Mouse (Mus musculus) midbrain, embryonic 12.5 days (tissue): ENCODE measurements around the gene Hbq1b. TPM values are rescaled to one million over a fixed set of nuclear protein-coding genes. Genes with fewer than 3 reads are reported as not detected.
A peak's percentile ranks its signal among the peaks of the same experiment; 100 is the strongest.
"Not testable (repeated sequence)": the region's sequence is repeated elsewhere in the genome, so short reads cannot be mapped to it uniquely, and the experiment has no call there.

Source experiments
- ATAC-seq: fragments of 200-750 bp; cut with Nextera tagmentation; 2 replicates; pipeline ENCODE4 v1.8.0; 2017; ENCODE audit warnings: low read depth, moderate TSS enrichment, moderate library complexity; ENCODE audit not compliant: low FRiP score
- H3K27ac ChIP-seq: fragments of 300-500 bp; sonication (generic); replicated peaks from 2 replicates; pipeline ENCODE4 v1.5.1; 2016; ENCODE audit warnings: mild to moderate bottlenecking
- H3K27me3 ChIP-seq: fragments of 300-500 bp; sonication (generic); 2 replicates; pipeline ENCODE4 v1.6.1; 2016; ENCODE audit warnings: mild to moderate bottlenecking
- H3K36me3 ChIP-seq: fragments of 300-500 bp; sonication (generic); 2 replicates; pipeline ENCODE4 v1.6.1; 2016
- H3K4me1 ChIP-seq: fragments of 300-500 bp; sonication (generic); 2 replicates; pipeline ENCODE4 v1.6.1; 2016
- H3K4me2 ChIP-seq: fragments of 300-500 bp; sonication (generic); replicated peaks from 2 replicates; pipeline ENCODE4 v1.6.1; 2016; ENCODE audit warnings: mild to moderate bottlenecking, moderate library complexity
- H3K4me3 ChIP-seq: fragments of 300-500 bp; sonication (generic); 2 replicates; pipeline ENCODE4 v1.5.1; 2016; ENCODE audit warnings: mild to moderate bottlenecking
- H3K9ac ChIP-seq: fragments of 300-500 bp; sonication (generic); replicated peaks from 2 replicates; pipeline ENCODE4 v1.6.1; 2016; ENCODE audit warnings: mild to moderate bottlenecking, moderate library complexity
- H3K9me3 ChIP-seq: fragments of 300-500 bp; sonication (generic); 2 replicates; pipeline ENCODE4 v1.6.1; 2016; ENCODE audit warnings: mild to moderate bottlenecking
- WGBS: fragments of 180-500 bp; shearing (Covaris S2); methylation state at CpG from one replicate; pipeline ENCODE4 v1.1.7; 2016; 5-methylcytosine and 5-hydroxymethylcytosine counted together
- polyA plus RNA-seq: library from polyadenylated mRNA; unstranded; fragments of >200 nt; fragmentation: Nextera tagmentation; extraction: Ambion mirVana; gene quantifications from 2 replicates; pipeline ENCODE4 v1.2.1, GENCODE M21; 2016

The Hbq1b gene
- polyA plus RNA-seq, 1 experiment from 2014 or later = 3.4 TPM

GRCm38 (mm10) chr11:32292819-32293218 lies 6.1 kb downstream of the Hbq1b start:
- WGBS = 82% methylated on average over 4 of the region's 4 CpGs
- H3K9ac ChIP-seq, ATAC-seq, H3K27ac ChIP-seq, H3K4me2 ChIP-seq, H3K4me1 ChIP-seq, H3K9me3 ChIP-seq, H3K4me3 ChIP-seq, H3K36me3 ChIP-seq: not testable (repeated sequence)
- peaks cover 13% of the 10 kb centered on the region for H3K27me3 ChIP-seq

GRCm38 (mm10) chr11:32293479-32293878 lies 6.7 kb downstream of the Hbq1b start:
- WGBS = 77% methylated on average over 3 of the region's 3 CpGs
- H3K27me3 ChIP-seq, ATAC-seq, H3K27ac ChIP-seq, H3K4me2 ChIP-seq, H3K4me1 ChIP-seq, H3K9me3 ChIP-seq, H3K36me3 ChIP-seq, H3K9ac ChIP-seq, H3K4me3 ChIP-seq: not testable (repeated sequence)

GRCm38 (mm10) chr11:32296203-32296602 lies 9.4 kb downstream of the Hbq1b start, which contains the start of gene Hba-a2:
Gene Hba-a2 (plus strand): TSS chr11:32296489.
- peaks cover 14% of the 10 kb centered on the region for H3K27me3 ChIP-seq
- ATAC-seq, H3K9ac ChIP-seq, H3K36me3 ChIP-seq, H3K4me2 ChIP-seq, H3K27ac ChIP-seq, H3K4me1 ChIP-seq, H3K9me3 ChIP-seq, H3K4me3 ChIP-seq: not testable (repeated sequence)
- WGBS = no CpG with 5 or more reads among the region's 4 CpGs

GRCm38 (mm10) chr11:32297417-32297816 lies 10.7 kb downstream of the Hbq1b start:
- 62% methylated on average over 2 of the region's 2 CpGs for WGBS
- not testable (repeated sequence) for H3K9ac ChIP-seq, H3K9me3 ChIP-seq, H3K4me1 ChIP-seq, H3K4me2 ChIP-seq, ATAC-seq, H3K27ac ChIP-seq, H3K36me3 ChIP-seq, H3K4me3 ChIP-seq
- peaks cover 24% of the 10 kb centered on the region for H3K27me3 ChIP-seq

GRCm38 (mm10) chr11:32297866-32298531 lies 11.2 kb downstream of the Hbq1b start:
- Histone ChIP-seq H3K4me1 (no peaks in the 10 kb centered on the region), H3K36me3 (no peaks in the 10 kb centered on the region), H3K9me3 (no peaks in the 10 kb centered on the region), H3K27ac (no peak overlapping the region), H3K4me3 (no peak overlapping the region), H3K4me2 (no peak overlapping the region), H3K9ac (no peak overlapping the region), H3K27me3 (peaks cover 24% of the 10 kb centered on the region)
- no peak for ATAC-seq
- WGBS = 86% methylated on average over 1 of the region's 1 CpGs

GRCm38 (mm10) chr11:32298532-32298918 lies 11.8 kb downstream of the Hbq1b start:
- H3K4me3 ChIP-seq = no peak overlapping the region
- no peak for ATAC-seq

GRCm38 (mm10) chr11:32299865-32300264 lies 13.1 kb downstream of the Hbq1b start, which contains the start of gene Hbq1a:
Gene Hbq1a (plus strand): TSS chr11:32300069.
- not testable (repeated sequence) for H3K9me3 ChIP-seq, H3K9ac ChIP-seq, H3K27ac ChIP-seq, H3K4me1 ChIP-seq, H3K36me3 ChIP-seq
- Histone ChIP-seq H3K27me3 (peaks cover 19% of the 10 kb centered on the region), H3K4me2 (peak within 1 kb of the TSS; percentile 48), H3K4me3 (peak within 1 kb of the TSS; percentile 22; the same call in 1 of the 2 replicates)
- peak; percentile 63 for ATAC-seq
- WGBS = 7% methylated on average over 16 of the region's 16 CpGs

More at GRCm38 (mm10) chr11:32298532-32298918, 11.8 kb downstream of the Hbq1b start:
- H3K36me3 ChIP-seq = no peaks in the 10 kb centered on the region
- 94% methylated on average over 2 of the region's 2 CpGs for WGBS
- H3K27me3 ChIP-seq = peaks cover 24% of the 10 kb centered on the region
- no peak overlapping the region for H3K4me2 ChIP-seq
- H3K27ac ChIP-seq = no peak overlapping the region
- H3K4me1 ChIP-seq = no peaks in the 10 kb centered on the region
- no peaks in the 10 kb centered on the region for H3K9me3 ChIP-seq
- H3K9ac ChIP-seq = no peak overlapping the region

- Histone ChIP-seq H3K9me3 (no peaks in the 10 kb centered on the region), H3K36me3 (no peaks in the 10 kb centered on the region), H3K4me1 (no peaks in the 10 kb centered on the region), H3K9ac (no peak overlapping the region), H3K27me3 (peaks cover 19% of the 10 kb centered on the region), H3K4me2 (peak overlapping the region; percentile 48), H3K27ac (no peak overlapping the region), H3K4me3 (peak overlapping the region; percentile 22; the same call in 1 of the 2 replicates)
- 58% methylated on average over 15 of the region's 17 CpGs for WGBS
- ATAC-seq = peak; percentile 47; the same call in 1 of the 2 replicates
These were observed 13.8 kb downstream of the Hbq1b start for GRCm38 (mm10) chr11:32300279-32301267.

- H3K36me3 ChIP-seq = no peaks in the 10 kb centered on the region
- H3K4me2 ChIP-seq = no peak overlapping the region
- no peak overlapping the region for H3K9ac ChIP-seq
- H3K9me3 ChIP-seq = no peaks in the 10 kb centered on the region
- 76% methylated on average over 1 of the region's 1 CpGs for WGBS
- ATAC-seq = no peak
- no peak overlapping the region for H3K4me3 ChIP-seq
- H3K27ac ChIP-seq = no peak overlapping the region
- H3K4me1 ChIP-seq = no peaks in the 10 kb centered on the region
- peaks cover 19% of the 10 kb centered on the region for H3K27me3 ChIP-seq
These were observed 14.7 kb downstream of the Hbq1b start for GRCm38 (mm10) chr11:32301506-32301905.

GRCm38 (mm10) chr11:32302824-32303419 lies 16.2 kb downstream of the Hbq1b start:
- WGBS = 49% methylated on average over 2 of the region's 2 CpGs
- no peaks in the 10 kb centered on the region; the same call in 1 of the 2 replicates for H3K4me1 ChIP-seq
- H3K27me3 ChIP-seq = peaks cover 19% of the 10 kb centered on the region
- H3K9ac ChIP-seq = no peak overlapping the region
- no peak overlapping the region for H3K4me2 ChIP-seq
- no peak for ATAC-seq
- H3K27ac ChIP-seq = no peak overlapping the region
- H3K36me3 ChIP-seq = no peaks in the 10 kb centered on the region
- H3K4me3 ChIP-seq = no peak overlapping the region
- no peaks in the 10 kb centered on the region for H3K9me3 ChIP-seq

GRCm38 (mm10) chr11:32303455-32303854 lies 16.7 kb downstream of the Hbq1b start:
- H3K9me3 ChIP-seq = no peaks in the 10 kb centered on the region
- H3K9ac ChIP-seq = no peak overlapping the region
- 81% methylated on average over 1 of the region's 1 CpGs for WGBS
- H3K4me1 ChIP-seq = no peaks in the 10 kb centered on the region; the same call in 1 of the 2 replicates
- H3K36me3 ChIP-seq = no peaks in the 10 kb centered on the region
- no peak for ATAC-seq
- peaks cover 19% of the 10 kb centered on the region for H3K27me3 ChIP-seq
- H3K27ac ChIP-seq = no peak overlapping the region
- no peak overlapping the region for H3K4me2 ChIP-seq
- H3K4me3 ChIP-seq = no peak overlapping the region
